Mouse (Mus musculus): ENCODE measurements around the gene Prkce.
A peak's percentile ranks its signal among the peaks of the same experiment; 100 is the strongest.

Gene Prkce

GRCm38 (mm10) chr17:86529003-86529402 is 361.4 kb downstream of the Prkce start:
- DNase-seq, result no peak

GRCm38 (mm10) chr17:86529411-86529810 is 361.8 kb downstream of the Prkce start:
- DNase-seq, result no peak

GRCm38 (mm10) chr17:86531231-86531630 is 363.6 kb downstream of the Prkce start:
- DNase-seq, result no peak

- no peak for DNase-seq
Observed at GRCm38 (mm10) chr17:86532783-86533548, 365.4 kb downstream of the Prkce start.

- DNase-seq, result no peak
Observed at GRCm38 (mm10) chr17:86533549-86533851, 365.9 kb downstream of the Prkce start.

GRCm38 (mm10) chr17:86535096-86535495 is 367.5 kb downstream of the Prkce start:
- no peak for DNase-seq

GRCm38 (mm10) chr17:86535827-86536656 is 368.5 kb downstream of the Prkce start:
- DNase-seq, result peak; percentile 90

- DNase-seq, result no peak
Observed at GRCm38 (mm10) chr17:86539881-86540430, 372.4 kb downstream of the Prkce start.

- no peak for DNase-seq
Observed at GRCm38 (mm10) chr17:86546529-86546928, 378.9 kb downstream of the Prkce start.

- DNase-seq, result no peak
Observed at GRCm38 (mm10) chr17:86549128-86549527, 381.5 kb downstream of the Prkce start.

GRCm38 (mm10) chr17:86551561-86551960 is 384.0 kb downstream of the Prkce start:
- no peak for DNase-seq

GRCm38 (mm10) chr17:86551995-86552394 is 384.4 kb downstream of the Prkce start:
- DNase-seq, result no peak

- no peak for DNase-seq
Observed at GRCm38 (mm10) chr17:86559206-86559891, 391.8 kb downstream of the Prkce start.

- DNase-seq, result no peak
Observed at GRCm38 (mm10) chr17:86560499-86560898, 392.9 kb downstream of the Prkce start.

- DNase-seq, result no peak
Observed at GRCm38 (mm10) chr17:86570491-86570890, 402.9 kb downstream of the Prkce start.

- DNase-seq, result no peak
Observed at GRCm38 (mm10) chr17:86571266-86571665, 403.7 kb downstream of the Prkce start.

GRCm38 (mm10) chr17:86572136-86572535 is 404.6 kb downstream of the Prkce start:
- DNase-seq, result no peak

GRCm38 (mm10) chr17:86572576-86572975 is 405.0 kb downstream of the Prkce start:
- no peak for DNase-seq

- DNase-seq, result no peak
Observed at GRCm38 (mm10) chr17:86573596-86574248, 406.1 kb downstream of the Prkce start.

GRCm38 (mm10) chr17:86580724-86581123 is 413.1 kb downstream of the Prkce start:
- DNase-seq, result no peak

- no peak for DNase-seq
Observed at GRCm38 (mm10) chr17:86582341-86582740, 414.8 kb downstream of the Prkce start.

GRCm38 (mm10) chr17:86586441-86586840 is 418.9 kb downstream of the Prkce start:
- no peak for DNase-seq
